Mouse (Mus musculus): ENCODE data around the gene Fam131c.

Gene Fam131c

DNA sequence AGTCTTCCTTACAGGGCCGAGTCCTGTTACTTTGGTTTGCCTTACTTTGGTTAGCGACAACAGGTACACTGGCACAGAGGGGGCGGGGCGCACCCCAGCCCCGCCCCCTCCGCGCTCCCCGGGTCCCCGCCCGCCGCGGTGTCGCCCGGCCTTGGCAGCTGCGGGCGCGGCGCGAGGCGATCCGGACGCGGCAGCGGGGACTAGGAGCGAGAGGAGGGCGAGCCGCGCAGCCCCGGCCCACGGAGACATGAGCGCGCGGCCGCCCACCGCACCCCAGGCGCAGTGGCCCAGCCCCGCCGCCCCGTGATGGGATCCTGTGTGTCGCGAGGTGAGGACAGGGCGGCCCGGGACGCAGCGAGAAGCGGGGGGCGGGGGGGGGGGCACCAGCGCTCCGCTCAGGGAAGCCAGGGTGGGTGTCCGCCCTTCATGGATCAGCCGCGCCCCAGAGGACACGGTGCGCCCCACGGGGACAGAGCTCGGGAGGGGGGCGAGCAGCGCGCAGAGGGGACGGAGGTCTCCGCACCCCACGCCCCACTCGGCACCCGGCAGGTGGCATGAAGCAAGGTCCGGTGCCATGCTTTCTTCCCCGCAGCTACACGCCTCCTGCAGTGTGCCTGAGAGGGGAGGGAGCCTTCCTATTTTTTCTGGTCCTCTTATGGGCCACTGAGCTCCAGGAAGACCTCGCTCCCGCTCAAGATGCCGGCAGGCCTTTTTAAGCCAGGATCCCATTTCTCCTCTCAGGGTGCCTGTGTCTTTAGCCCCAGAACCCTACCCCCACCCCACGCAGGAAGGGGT lies at the start of gene Fam131c:
Gene Fam131c (plus strand): TSS at position 224 of the 795 bp plus-strand sequence.
- no peaks in the 10 kb centered on the region for H3K36me3 ChIP-seq (ENCODE audit: control insufficient read depth, insufficient read depth, low read length, poor library complexity, severe bottlenecking)
- no peaks in the 10 kb centered on the region for H3K27me3 ChIP-seq (ENCODE audit: control insufficient read depth, insufficient read depth, low read length, poor library complexity, severe bottlenecking)
- peak; percentile 41 for DNase-seq (ENCODE audit: low read depth, low spot score)

DNA sequence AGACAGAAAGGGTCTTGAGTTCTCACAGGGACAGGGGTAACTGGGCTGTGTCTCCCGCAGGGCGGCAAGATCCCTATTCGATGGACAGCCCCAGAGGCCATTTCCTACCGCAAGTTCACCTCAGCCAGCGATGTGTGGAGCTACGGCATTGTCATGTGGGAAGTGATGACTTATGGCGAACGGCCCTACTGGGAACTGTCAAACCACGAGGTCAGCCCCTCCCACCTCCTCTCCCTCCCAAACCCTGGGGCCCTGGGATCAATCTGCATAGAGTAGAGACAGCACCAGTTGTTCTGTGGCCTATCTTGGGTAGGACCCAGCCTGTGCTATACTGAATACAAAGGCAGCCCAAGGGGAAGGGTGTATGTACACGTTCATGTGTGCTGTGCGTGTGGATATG lies 45.5 kb upstream of the Fam131c start:
- DNase-seq (ENCODE audit: low read depth, low spot score): no peak
- Histone ChIP-seq H3K36me3 (ENCODE audit: control insufficient read depth, insufficient read depth, low read length, poor library complexity, severe bottlenecking) (no peaks in the 10 kb centered on the region), H3K27me3 (ENCODE audit: control insufficient read depth, insufficient read depth, low read length, poor library complexity, severe bottlenecking) (no peaks in the 10 kb centered on the region)

DNA sequence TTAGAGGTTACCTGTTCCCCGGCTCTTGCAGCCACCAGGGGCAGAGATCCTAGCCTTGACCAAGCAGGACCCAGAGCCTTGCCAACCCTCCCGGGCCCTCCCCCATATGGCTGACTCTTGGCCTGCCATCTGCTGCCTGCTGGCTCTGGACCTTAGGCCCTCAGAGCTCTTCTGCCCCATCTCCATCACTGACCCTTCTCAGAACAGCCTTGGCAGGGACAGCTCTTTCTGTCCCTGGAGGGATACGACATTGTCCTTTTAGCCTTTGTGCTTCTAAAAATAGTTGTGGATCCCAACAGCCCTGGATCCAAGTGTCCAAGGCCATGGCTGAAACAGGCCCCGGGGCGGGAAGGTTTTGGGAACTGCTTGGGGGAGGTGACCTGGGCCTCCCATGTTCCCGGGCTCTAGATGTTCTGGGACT lies 43.2 kb upstream of the Fam131c start:
- DNase-seq (ENCODE audit: low read depth, low spot score): no peak
- Histone ChIP-seq H3K36me3 (ENCODE audit: control insufficient read depth, insufficient read depth, low read length, poor library complexity, severe bottlenecking) (no peaks in the 10 kb centered on the region), H3K27me3 (ENCODE audit: control insufficient read depth, insufficient read depth, low read length, poor library complexity, severe bottlenecking) (no peaks in the 10 kb centered on the region)

DNA sequence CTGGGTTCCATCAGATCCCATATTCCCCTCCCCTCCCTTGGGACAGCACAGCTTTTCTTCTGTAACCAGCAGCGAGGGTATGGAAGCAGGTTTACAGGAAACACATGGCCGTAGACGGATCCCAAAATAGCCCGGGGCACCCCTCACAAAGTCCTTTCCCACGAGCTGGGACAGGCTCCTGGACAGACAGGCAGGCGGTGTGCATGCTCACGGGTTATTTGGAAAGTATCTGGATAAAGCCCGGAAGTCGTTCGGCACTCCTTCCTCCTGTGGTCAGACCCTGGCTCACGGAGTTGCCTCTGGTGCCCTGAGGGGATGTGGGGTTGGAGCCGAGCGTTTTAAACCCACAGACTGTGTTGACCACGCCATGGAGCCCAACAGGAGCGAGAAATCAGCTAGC lies 42.4 kb upstream of the Fam131c start:
- Histone ChIP-seq H3K27me3 (ENCODE audit: control insufficient read depth, insufficient read depth, low read length, poor library complexity, severe bottlenecking) (no peaks in the 10 kb centered on the region), H3K36me3 (ENCODE audit: control insufficient read depth, insufficient read depth, low read length, poor library complexity, severe bottlenecking) (no peaks in the 10 kb centered on the region)
- no peak for DNase-seq (ENCODE audit: low read depth, low spot score)

DNA sequence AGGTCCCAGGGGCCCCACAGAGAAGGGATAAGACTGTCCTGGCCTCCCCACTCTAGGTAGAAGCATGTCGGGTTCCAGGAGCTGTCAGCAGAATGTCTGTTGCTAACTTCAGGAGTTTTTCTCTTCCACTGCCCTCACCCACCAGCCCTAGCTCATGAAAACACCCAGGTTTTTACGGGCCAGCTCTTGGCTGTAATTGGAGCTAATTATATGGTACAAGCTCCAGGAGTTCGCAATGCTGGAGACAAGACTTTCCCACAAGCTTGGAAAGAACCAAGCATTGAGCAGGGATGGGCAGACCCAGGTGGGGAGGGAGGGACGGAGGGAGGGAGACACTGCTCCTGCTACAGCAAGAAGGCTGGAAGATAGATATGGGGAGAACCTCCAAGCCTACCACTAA lies 40.9 kb upstream of the Fam131c start:
- no peaks in the 10 kb centered on the region for H3K27me3 ChIP-seq (ENCODE audit: control insufficient read depth, insufficient read depth, low read length, poor library complexity, severe bottlenecking)
- no peaks in the 10 kb centered on the region for H3K36me3 ChIP-seq (ENCODE audit: control insufficient read depth, insufficient read depth, low read length, poor library complexity, severe bottlenecking)
- DNase-seq (ENCODE audit: low read depth, low spot score): no peak

DNA sequence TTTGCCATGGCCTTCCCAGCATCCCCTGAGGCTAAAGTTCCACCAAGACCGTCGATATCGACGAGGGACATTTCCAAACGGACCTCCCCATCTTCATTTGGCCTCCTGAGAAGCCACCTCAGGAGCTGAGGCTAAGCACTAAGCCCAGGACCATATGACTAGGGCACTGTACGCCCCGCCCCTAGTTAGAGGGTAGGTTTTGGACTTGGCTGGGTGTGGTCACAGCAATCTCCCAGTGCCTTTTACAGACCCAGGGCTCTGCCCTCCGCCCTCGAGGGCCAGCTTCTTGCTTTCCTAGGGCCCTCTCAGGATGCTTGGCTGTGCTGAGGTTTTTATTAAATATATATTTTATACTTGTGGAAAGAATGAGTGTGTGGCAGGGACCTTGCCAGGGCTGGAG lies 39.3 kb upstream of the Fam131c start:
- no peak for DNase-seq (ENCODE audit: low read depth, low spot score)
- no peaks in the 10 kb centered on the region for H3K27me3 ChIP-seq (ENCODE audit: control insufficient read depth, insufficient read depth, low read length, poor library complexity, severe bottlenecking)
- no peaks in the 10 kb centered on the region for H3K36me3 ChIP-seq (ENCODE audit: control insufficient read depth, insufficient read depth, low read length, poor library complexity, severe bottlenecking)

DNA sequence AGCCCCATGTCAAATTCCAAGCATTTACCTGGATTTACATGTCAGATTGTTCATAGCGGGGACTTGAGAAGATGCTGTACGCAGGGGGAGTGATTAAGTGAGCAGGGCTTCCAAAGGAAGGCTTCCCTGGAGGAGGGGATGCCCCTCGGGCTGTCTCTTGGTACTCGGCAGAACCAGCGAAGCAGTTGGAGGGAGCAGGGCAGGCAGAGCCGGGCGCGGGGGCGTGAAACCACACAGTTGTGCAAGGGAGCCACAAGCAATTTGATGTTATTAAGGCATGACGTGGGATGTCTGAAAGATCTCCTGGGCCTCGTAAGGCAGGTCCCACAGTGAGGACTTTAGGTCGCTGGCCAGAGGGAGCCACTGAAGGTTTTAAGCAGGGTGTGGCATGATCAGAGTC lies 38.1 kb upstream of the Fam131c start:
- Histone ChIP-seq H3K36me3 (ENCODE audit: control insufficient read depth, insufficient read depth, low read length, poor library complexity, severe bottlenecking) (no peaks in the 10 kb centered on the region), H3K27me3 (ENCODE audit: control insufficient read depth, insufficient read depth, low read length, poor library complexity, severe bottlenecking) (no peaks in the 10 kb centered on the region)
- DNase-seq (ENCODE audit: low read depth, low spot score): no peak

DNA sequence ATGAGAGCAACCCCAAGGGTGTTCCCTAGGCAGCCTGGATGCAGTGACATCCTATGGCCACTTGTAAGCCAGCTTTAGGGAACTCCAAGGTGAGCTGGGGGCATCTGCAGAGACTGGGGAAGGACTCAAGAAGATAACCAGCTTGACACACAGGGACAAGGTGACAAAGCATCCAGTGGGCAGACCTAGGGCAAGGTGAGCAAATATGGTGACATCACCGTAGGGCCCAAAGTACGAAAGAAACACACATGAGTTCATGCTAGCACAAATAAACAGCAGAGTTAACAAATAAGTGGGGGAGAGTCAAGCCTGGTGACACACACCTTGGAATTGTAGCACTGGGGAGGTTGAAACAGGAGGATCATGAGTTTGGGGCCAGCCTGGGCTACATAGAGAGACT lies 36.6 kb upstream of the Fam131c start:
- Histone ChIP-seq H3K27me3 (ENCODE audit: control insufficient read depth, insufficient read depth, low read length, poor library complexity, severe bottlenecking) (no peaks in the 10 kb centered on the region), H3K36me3 (ENCODE audit: control insufficient read depth, insufficient read depth, low read length, poor library complexity, severe bottlenecking) (no peaks in the 10 kb centered on the region)
- DNase-seq (ENCODE audit: low read depth, low spot score): no peak

DNA sequence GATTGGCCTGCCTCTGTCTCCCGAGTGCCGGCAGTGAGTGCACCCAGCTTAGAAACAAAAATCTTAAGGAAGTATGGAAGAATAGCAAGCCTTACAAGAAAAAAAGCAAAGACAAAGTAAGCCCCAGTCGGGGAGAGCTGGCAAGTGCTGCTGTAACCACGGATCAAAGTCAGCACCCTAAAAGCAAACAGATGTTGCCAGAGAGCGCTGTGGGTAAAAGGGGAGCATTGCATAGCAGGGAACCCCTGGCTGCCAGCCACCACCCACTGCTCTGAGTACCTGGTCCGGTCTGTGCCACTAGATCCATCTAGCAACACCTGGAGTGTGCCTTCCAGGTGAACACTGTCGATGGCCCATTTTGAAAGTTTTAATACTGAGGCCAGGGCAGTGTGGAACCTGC lies 35.8 kb upstream of the Fam131c start:
- no peak for DNase-seq (ENCODE audit: low read depth, low spot score)
- Histone ChIP-seq H3K36me3 (ENCODE audit: control insufficient read depth, insufficient read depth, low read length, poor library complexity, severe bottlenecking) (no peaks in the 10 kb centered on the region), H3K27me3 (ENCODE audit: control insufficient read depth, insufficient read depth, low read length, poor library complexity, severe bottlenecking) (no peaks in the 10 kb centered on the region)

DNA sequence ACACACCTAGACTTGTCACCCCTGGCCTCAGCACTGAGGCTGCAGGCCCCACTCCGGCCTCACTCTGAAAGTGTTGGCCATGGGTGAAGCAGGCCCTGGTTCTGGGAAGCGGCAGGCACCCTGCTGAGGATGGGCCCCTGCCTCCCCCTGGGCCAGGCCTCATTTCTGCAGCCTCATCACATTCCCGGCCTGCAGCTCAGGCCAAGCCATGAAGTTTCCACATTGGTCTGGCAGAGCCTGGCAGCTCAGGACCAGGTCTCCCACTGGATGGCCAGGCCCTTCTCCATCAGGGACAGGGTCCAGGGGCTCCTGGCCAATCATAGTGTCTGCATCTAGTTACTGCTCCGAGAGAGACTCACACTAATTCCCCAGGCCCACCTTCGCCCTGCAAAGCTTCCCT lies 33.3 kb upstream of the Fam131c start:
- no peak for DNase-seq (ENCODE audit: low read depth, low spot score)
- Histone ChIP-seq H3K27me3 (ENCODE audit: control insufficient read depth, insufficient read depth, low read length, poor library complexity, severe bottlenecking) (no peaks in the 10 kb centered on the region), H3K36me3 (ENCODE audit: control insufficient read depth, insufficient read depth, low read length, poor library complexity, severe bottlenecking) (no peaks in the 10 kb centered on the region)

DNA sequence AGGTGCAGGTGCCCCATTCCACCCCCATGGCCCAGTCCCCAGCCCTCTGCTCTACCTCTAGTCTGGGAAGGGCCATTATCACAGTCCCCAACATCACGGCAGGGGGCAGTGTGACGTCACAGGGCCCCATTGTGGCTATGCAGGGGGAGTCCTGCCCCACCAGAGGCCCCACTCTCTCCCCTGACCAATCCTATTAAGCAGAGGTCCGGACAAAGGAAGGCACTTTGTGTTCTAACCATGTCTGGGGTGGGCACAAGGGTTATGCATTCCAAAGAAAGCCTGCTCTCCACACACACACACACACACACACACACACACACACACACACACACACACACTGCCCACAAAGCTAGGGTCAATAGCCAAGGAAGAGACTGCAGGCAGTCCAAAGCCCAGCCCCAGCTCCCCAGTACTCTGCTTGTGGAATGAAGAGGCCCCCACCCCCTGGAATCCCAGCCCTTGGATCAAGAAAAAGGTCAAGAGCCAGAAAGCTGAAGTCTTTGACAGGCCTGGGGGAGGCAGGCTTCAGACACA lies 32.7 kb upstream of the Fam131c start:
- no peak for DNase-seq (ENCODE audit: low read depth, low spot score)
- Histone ChIP-seq H3K27me3 (ENCODE audit: control insufficient read depth, insufficient read depth, low read length, poor library complexity, severe bottlenecking) (no peaks in the 10 kb centered on the region), H3K36me3 (ENCODE audit: control insufficient read depth, insufficient read depth, low read length, poor library complexity, severe bottlenecking) (no peaks in the 10 kb centered on the region)

DNA sequence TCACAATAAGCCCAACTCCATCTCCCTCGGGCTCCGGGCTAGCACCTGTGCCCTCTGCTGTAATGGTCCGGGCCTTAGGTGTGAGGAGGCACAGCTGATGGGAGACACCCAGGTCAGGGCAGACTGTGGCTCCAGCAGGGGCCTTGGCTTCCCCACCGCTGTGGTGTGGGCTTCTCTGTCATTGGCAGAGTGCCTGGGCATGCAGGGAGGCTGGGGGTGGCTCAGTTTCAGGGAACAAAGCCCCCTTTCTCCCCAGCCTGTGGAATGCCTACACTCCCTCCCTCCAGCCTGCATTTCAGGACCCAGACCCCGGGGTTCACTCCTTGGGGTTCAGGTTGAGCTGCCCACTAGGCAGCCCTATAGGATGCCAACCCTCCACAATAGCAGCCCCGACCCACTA lies 31.8 kb upstream of the Fam131c start:
- no peaks in the 10 kb centered on the region for H3K27me3 ChIP-seq (ENCODE audit: control insufficient read depth, insufficient read depth, low read length, poor library complexity, severe bottlenecking)
- H3K36me3 ChIP-seq (ENCODE audit: control insufficient read depth, insufficient read depth, low read length, poor library complexity, severe bottlenecking): no peaks in the 10 kb centered on the region
- DNase-seq (ENCODE audit: low read depth, low spot score): no peak

DNA sequence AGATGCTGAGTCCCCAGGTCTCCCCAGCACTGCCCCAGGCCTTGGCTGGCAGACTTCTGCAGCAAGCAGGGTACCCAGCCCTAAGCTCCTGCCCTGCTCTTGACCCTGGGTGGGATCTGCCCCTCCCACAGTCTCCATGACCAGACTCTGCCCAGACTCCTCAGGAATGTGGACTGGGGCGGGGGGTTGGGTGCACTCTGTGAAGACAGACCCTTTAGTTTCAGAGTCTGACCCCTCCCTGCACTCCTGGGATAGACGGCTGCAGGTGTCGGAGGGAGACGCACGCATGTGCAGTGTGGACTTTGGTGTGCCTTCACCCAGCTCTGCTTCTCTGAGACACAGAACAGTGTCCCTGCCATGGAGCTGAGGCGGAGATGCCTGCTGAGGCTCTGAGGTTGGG lies 30.0 kb upstream of the Fam131c start:
- DNase-seq (ENCODE audit: low read depth, low spot score): no peak
- Histone ChIP-seq H3K36me3 (ENCODE audit: control insufficient read depth, insufficient read depth, low read length, poor library complexity, severe bottlenecking) (no peaks in the 10 kb centered on the region), H3K27me3 (ENCODE audit: control insufficient read depth, insufficient read depth, low read length, poor library complexity, severe bottlenecking) (no peaks in the 10 kb centered on the region)

DNA sequence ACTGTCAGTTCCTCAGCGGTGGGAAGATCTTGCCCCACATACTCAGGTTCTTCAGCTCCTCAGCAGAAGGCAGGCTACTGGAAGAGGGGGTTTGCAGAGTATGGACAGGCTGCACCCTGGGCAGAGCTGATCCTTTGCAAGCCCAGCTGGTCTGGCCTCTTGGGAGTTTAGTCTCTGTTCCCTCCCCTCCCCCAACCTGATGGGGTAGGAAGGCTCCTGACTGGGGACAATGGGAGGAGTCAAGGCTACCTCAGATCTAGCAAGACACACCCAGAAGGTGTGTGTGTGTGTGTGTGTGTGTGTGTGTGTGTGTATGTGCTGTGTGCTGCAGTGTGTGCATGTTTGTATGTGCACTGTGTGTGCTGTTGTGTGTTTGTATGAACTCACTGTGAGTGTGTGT lies 29.2 kb upstream of the Fam131c start:
- peak; percentile 10 for DNase-seq (ENCODE audit: low read depth, low spot score)
- H3K27me3 ChIP-seq (ENCODE audit: control insufficient read depth, insufficient read depth, low read length, poor library complexity, severe bottlenecking): no peaks in the 10 kb centered on the region
- no peaks in the 10 kb centered on the region for H3K36me3 ChIP-seq (ENCODE audit: control insufficient read depth, insufficient read depth, low read length, poor library complexity, severe bottlenecking)

DNA sequence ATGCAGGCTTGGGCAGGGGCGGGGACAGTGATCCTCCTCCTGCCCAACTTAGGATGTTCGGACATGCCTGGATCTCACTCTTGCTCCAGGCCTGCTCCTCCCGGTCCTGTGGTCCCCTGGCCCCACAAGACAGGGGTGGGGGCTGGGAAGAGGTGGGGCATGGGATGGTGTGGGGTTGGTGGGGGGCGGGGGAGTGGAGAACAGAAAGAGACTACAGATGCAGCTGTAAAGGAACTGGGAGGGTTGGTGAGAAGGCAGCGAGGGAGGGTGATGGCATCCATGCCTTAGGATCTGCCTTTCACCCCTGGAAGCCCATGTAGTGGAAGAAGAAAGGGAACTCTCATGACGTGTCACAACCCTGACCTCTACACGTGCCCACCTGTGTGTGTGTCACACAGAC lies 26.5 kb upstream of the Fam131c start:
- Histone ChIP-seq H3K27me3 (ENCODE audit: control insufficient read depth, insufficient read depth, low read length, poor library complexity, severe bottlenecking) (no peaks in the 10 kb centered on the region), H3K36me3 (ENCODE audit: control insufficient read depth, insufficient read depth, low read length, poor library complexity, severe bottlenecking) (no peaks in the 10 kb centered on the region)
- DNase-seq (ENCODE audit: low read depth, low spot score): no peak

DNA sequence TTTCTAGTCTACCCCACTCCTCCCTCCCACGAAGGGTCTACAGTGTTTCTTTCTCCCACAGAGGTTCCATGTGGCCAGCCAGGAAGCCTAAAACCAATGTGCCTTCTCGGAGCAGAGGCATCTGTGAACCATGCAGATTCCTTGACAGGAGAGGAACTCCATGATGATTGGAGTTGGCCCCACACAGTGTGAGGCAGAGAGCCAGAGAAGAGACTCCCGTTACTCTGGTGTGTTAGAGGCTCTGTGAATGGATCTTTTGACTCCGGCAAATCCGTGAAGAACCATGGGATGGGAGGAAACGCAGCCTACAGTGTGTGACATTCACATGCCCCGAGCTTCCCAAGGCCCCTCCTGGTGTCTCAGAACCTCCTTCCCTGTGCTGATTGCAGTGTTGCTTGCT lies 24.5 kb upstream of the Fam131c start:
- Histone ChIP-seq H3K36me3 (ENCODE audit: control insufficient read depth, insufficient read depth, low read length, poor library complexity, severe bottlenecking) (no peaks in the 10 kb centered on the region), H3K27me3 (ENCODE audit: control insufficient read depth, insufficient read depth, low read length, poor library complexity, severe bottlenecking) (no peaks in the 10 kb centered on the region)
- no peak for DNase-seq (ENCODE audit: low read depth, low spot score)
